Mouse (Mus musculus): ENCODE data around the gene Tmem106a. TPM values are rescaled to one million over a fixed set of nuclear protein-coding genes. Genes with fewer than 3 reads are reported as not detected.

Gene Tmem106a
- polyA plus RNA-seq, 1 experiment from 2014 or later = 4.4 TPM

Other genes starting within 250 kb of the Tmem106a start
- gene G6pc, start 214.7 kb upstream of the Tmem106a start, polyA plus RNA-seq (2015; fragmentation: Nextera tagmentation; extraction: Ambion mirVana) = not detected in 2 replicates
- gene Aarsd1, start 164.6 kb upstream of the Tmem106a start, polyA plus RNA-seq (2015; fragmentation: Nextera tagmentation; extraction: Ambion mirVana) = 88.1 and 94.0 TPM in 2 replicates
- gene Gm27029, start 157.4 kb upstream of the Tmem106a start, polyA plus RNA-seq (2015; fragmentation: Nextera tagmentation; extraction: Ambion mirVana) = 7.7 and 10.6 TPM in 2 replicates
- 28.7 and 29.0 TPM in 2 replicates for gene Rundc1, start 157.2 kb upstream of the Tmem106a start, polyA plus RNA-seq (2015; fragmentation: Nextera tagmentation; extraction: Ambion mirVana)
- gene Ptges3l, start 156.9 kb upstream of the Tmem106a start, polyA plus RNA-seq (2015; fragmentation: Nextera tagmentation; extraction: Ambion mirVana) = 4.3 and 4.5 TPM in 2 replicates
- 245 and 254 TPM in 2 replicates for gene Rpl27, start 139.9 kb upstream of the Tmem106a start, polyA plus RNA-seq (2015; fragmentation: Nextera tagmentation; extraction: Ambion mirVana)
- gene Ifi35, start 133.8 kb upstream of the Tmem106a start, polyA plus RNA-seq (2015; fragmentation: Nextera tagmentation; extraction: Ambion mirVana) = 3.9 and 17.0 TPM in 2 replicates
- 63.6 and 71.7 TPM in 2 replicates for gene Rnd2, start 117.2 kb upstream of the Tmem106a start, polyA plus RNA-seq (2015; fragmentation: Nextera tagmentation; extraction: Ambion mirVana)
- 95.4 and 105 TPM in 2 replicates for gene Vat1, start 116.0 kb upstream of the Tmem106a start, polyA plus RNA-seq (2015; fragmentation: Nextera tagmentation; extraction: Ambion mirVana)
- gene Brca1, start 30.3 kb upstream of the Tmem106a start, polyA plus RNA-seq (2015; fragmentation: Nextera tagmentation; extraction: Ambion mirVana) = 1.4 and 4.1 TPM in 2 replicates
- gene Nbr1, start 30.1 kb upstream of the Tmem106a start, polyA plus RNA-seq (2015; fragmentation: Nextera tagmentation; extraction: Ambion mirVana) = 78.7 and 80.3 TPM in 2 replicates
- not detected in 2 replicates for gene Gm11634, start 17.0 kb downstream of the Tmem106a start, polyA plus RNA-seq (2015; fragmentation: Nextera tagmentation; extraction: Ambion mirVana)
- gene Rdm1, start 45.0 kb downstream of the Tmem106a start, polyA plus RNA-seq (2015; fragmentation: Nextera tagmentation; extraction: Ambion mirVana) = 14.1 and 19.8 TPM in 2 replicates
- 8.1 and 9.1 TPM in 2 replicates for gene Arl4d, start 83.3 kb downstream of the Tmem106a start, polyA plus RNA-seq (2015; fragmentation: Nextera tagmentation; extraction: Ambion mirVana)
- gene Dhx8, start 150.7 kb downstream of the Tmem106a start, polyA plus RNA-seq (2015; fragmentation: Nextera tagmentation; extraction: Ambion mirVana) = 28.7 and 29.9 TPM in 2 replicates
- gene Etv4, start 203.1 kb downstream of the Tmem106a start, polyA plus RNA-seq (2015; fragmentation: Nextera tagmentation; extraction: Ambion mirVana) = 25.9 and 29.5 TPM in 2 replicates